Mouse (Mus musculus): ENCODE results near the gene Susd1. TPM values are rescaled to one million over a fixed set of nuclear protein-coding genes. Genes with fewer than 3 reads are reported as not detected.

Gene Susd1
- total and polyA plus RNA-seq, 3 experiments: 49.0 to 180 (median 67.6) TPM

- TF ChIP-seq NRF1 (IDR thresholded peaks at IDR 0.05; ENCODE audit: insufficient read depth, low read depth, low read length, poor library complexity, severe bottlenecking) (no peak), POLR2A (IDR thresholded peaks at IDR 0.05; ENCODE audit: control insufficient read depth in 1 of 2, insufficient read depth in 1 of 2, low read depth in 1 of 2, low read length in 2 of 2, poor library complexity in 1 of 2) (peak in 1 of 2 experiments; percentile 27; a peak in 1 of 4 replicates)
Observed at GRCm38 (mm10) chr4:59275494-59275893, 162.9 kb downstream of the Susd1 start (continued).

- peak; percentile 33 for DNase-seq (ENCODE audit: low read depth, low spot score)
- TF ChIP-seq POLR2AphosphoS2 (IDR thresholded peaks at IDR 0.05; ENCODE audit: low read length): no peak
- no peak for TF ChIP-seq KAT2A (conservative IDR thresholded peaks at IDR 0.05; ENCODE audit: low read depth, low read length)
- TF ChIP-seq TCF12 (IDR thresholded peaks at IDR 0.05; ENCODE audit: low read depth, low read length): no peak
- 0 out of 2 replicates have a peak, but pooled peaks have one; percentile 41 for TF ChIP-seq RCOR1 (IDR thresholded peaks at IDR 0.05; ENCODE audit: low read depth, low read length)
- H3K27ac ChIP-seq (ENCODE audit: control insufficient read depth, low read depth, low read length): no peak overlapping the region
- H3K79me2 ChIP-seq (ENCODE audit: control insufficient read depth, insufficient read depth, low read length, poor library complexity): no peaks in the 10 kb centered on the region
- H3K9ac ChIP-seq (ENCODE audit: control insufficient read depth, low read depth, low read length, poor library complexity, severe bottlenecking): no peak overlapping the region
- no peaks in the 10 kb centered on the region for H3K27me3 ChIP-seq (ENCODE audit: control insufficient read depth in 1 of 2, insufficient read depth in 2 of 2, low read length in 2 of 2)
- no peak overlapping the region for H3K4me3 ChIP-seq (ENCODE audit: control insufficient read depth in 1 of 2, insufficient read depth in 1 of 2, low read depth in 2 of 2, low read length in 2 of 2)
- H3K36me3 ChIP-seq (ENCODE audit: control insufficient read depth in 1 of 2, insufficient read depth in 2 of 2, low read length in 2 of 2): peaks cover 0 to 43% of the 10 kb centered on the region in 2 experiments; a peak in 2 of 4 replicates
- peaks cover 34 to 39% of the 10 kb centered on the region in 2 experiments for H3K4me1 ChIP-seq (ENCODE audit: control insufficient read depth in 1 of 2, insufficient read depth in 2 of 2, low read length in 2 of 2)
- no peaks in the 10 kb centered on the region for H3K9me3 ChIP-seq (replicated peaks; ENCODE audit: insufficient read depth, low read length)
Observed at GRCm38 (mm10) chr4:59274136-59274535, 164.3 kb downstream of the Susd1 start.

GRCm38 (mm10) chr4:59273342-59273741 is 165.1 kb downstream of the Susd1 start:
- H3K4me1 ChIP-seq (ENCODE audit: control insufficient read depth in 1 of 2, insufficient read depth in 2 of 2, low read length in 2 of 2): peaks cover 32 to 37% of the 10 kb centered on the region in 2 experiments
- no peaks in the 10 kb centered on the region for H3K79me2 ChIP-seq (ENCODE audit: control insufficient read depth, insufficient read depth, low read length, poor library complexity)
- TF ChIP-seq HCFC1 (IDR thresholded peaks at IDR 0.05; ENCODE audit: low read depth, low read length) (no peak), ZC3H11A (IDR thresholded peaks at IDR 0.05; ENCODE audit: low read depth, low read length) (no peak), EP300 (IDR thresholded peaks at IDR 0.05; ENCODE audit: low read depth in 1 of 2, low read length in 2 of 2) (no peak), GATA1 (IDR thresholded peaks at IDR 0.05; ENCODE audit: low read depth, low read length) (no peak), MYB (IDR thresholded peaks at IDR 0.05; ENCODE audit: low read depth, low read length) (no peak), USF1 (IDR thresholded peaks at IDR 0.05; ENCODE audit: low read depth, low read length) (no peak), UBTF (IDR thresholded peaks at IDR 0.05; ENCODE audit: borderline replicate concordance, insufficient read depth, low read depth, low read length) (no peak), GABPA (IDR thresholded peaks at IDR 0.05; ENCODE audit: low read depth, low read length) (no peak), MEF2A (IDR thresholded peaks at IDR 0.05; ENCODE audit: extremely low read depth, insufficient replicate concordance, low read depth, low read length, poor library complexity, severe bottlenecking) (no peak), ZMIZ1 (IDR thresholded peaks at IDR 0.05; ENCODE audit: low read depth, low read length) (no peak), MAFK (IDR thresholded peaks at IDR 0.05; ENCODE audit: borderline replicate concordance, low read depth, low read length) (no peak), CTCF (IDR thresholded peaks at IDR 0.05 in 2 of 3, conservative IDR thresholded peaks at IDR 0.05 in 1 of 3; ENCODE audit: control insufficient read depth in 1 of 3, insufficient read depth in 1 of 3, low read depth in 2 of 3, low read length in 3 of 3, poor library complexity in 1 of 3, severe bottlenecking in 1 of 3) (peak in 1 of 3 experiments; percentile 20; a peak in 2 of 6 replicates), CHD2 (IDR thresholded peaks at IDR 0.05; ENCODE audit: low read length) (no peak), BHLHE40 (IDR thresholded peaks at IDR 0.05; ENCODE audit: borderline replicate concordance, low read depth, low read length) (no peak), TCF12 (IDR thresholded peaks at IDR 0.05; ENCODE audit: low read depth, low read length) (0 out of 2 replicates have a peak, but pooled peaks have one; percentile 16), POLR2AphosphoS5 (IDR thresholded peaks at IDR 0.05; ENCODE audit: borderline replicate concordance, low read depth, low read length) (no peak), POLR2A (IDR thresholded peaks at IDR 0.05; ENCODE audit: control insufficient read depth in 1 of 2, insufficient read depth in 1 of 2, low read depth in 1 of 2, low read length in 2 of 2, poor library complexity in 1 of 2) (no peak), NELFE (IDR thresholded peaks at IDR 0.05; ENCODE audit: low read depth, low read length) (0 out of 2 replicates have a peak, but pooled peaks have one; percentile 15), RCOR1 (IDR thresholded peaks at IDR 0.05; ENCODE audit: low read depth, low read length) (no peak), NRF1 (IDR thresholded peaks at IDR 0.05; ENCODE audit: insufficient read depth, low read depth, low read length, poor library complexity, severe bottlenecking) (no peak)
- H3K36me3 ChIP-seq (ENCODE audit: control insufficient read depth in 1 of 2, insufficient read depth in 2 of 2, low read length in 2 of 2): peaks cover 0 to 41% of the 10 kb centered on the region in 2 experiments; a peak in 2 of 4 replicates
- H3K9ac ChIP-seq (ENCODE audit: control insufficient read depth, low read depth, low read length, poor library complexity, severe bottlenecking): no peak overlapping the region
- H3K4me3 ChIP-seq (ENCODE audit: control insufficient read depth in 1 of 2, insufficient read depth in 1 of 2, low read depth in 2 of 2, low read length in 2 of 2): no peak overlapping the region
- peak overlapping the region; percentile 11; the same call in 1 of the 2 replicates for H3K27ac ChIP-seq (ENCODE audit: control insufficient read depth, low read depth, low read length)
- H3K9me3 ChIP-seq (replicated peaks; ENCODE audit: insufficient read depth, low read length): no peaks in the 10 kb centered on the region
- no peak for DNase-seq (ENCODE audit: low read depth, low spot score)
- H3K27me3 ChIP-seq (ENCODE audit: control insufficient read depth in 1 of 2, insufficient read depth in 2 of 2, low read length in 2 of 2): no peaks in the 10 kb centered on the region

Data from MEL (cell line).